Mouse (Mus musculus): ENCODE measurements at regions not wholly inside any gene's neighbourhood (a gene's known extent, or its start where the extent isn't known, plus 50 kb on each side); places are given as distances from the start of the nearest gene placed in this dataset.
A peak's percentile ranks its signal among the peaks of the same experiment; 100 is the strongest.

DNA sequence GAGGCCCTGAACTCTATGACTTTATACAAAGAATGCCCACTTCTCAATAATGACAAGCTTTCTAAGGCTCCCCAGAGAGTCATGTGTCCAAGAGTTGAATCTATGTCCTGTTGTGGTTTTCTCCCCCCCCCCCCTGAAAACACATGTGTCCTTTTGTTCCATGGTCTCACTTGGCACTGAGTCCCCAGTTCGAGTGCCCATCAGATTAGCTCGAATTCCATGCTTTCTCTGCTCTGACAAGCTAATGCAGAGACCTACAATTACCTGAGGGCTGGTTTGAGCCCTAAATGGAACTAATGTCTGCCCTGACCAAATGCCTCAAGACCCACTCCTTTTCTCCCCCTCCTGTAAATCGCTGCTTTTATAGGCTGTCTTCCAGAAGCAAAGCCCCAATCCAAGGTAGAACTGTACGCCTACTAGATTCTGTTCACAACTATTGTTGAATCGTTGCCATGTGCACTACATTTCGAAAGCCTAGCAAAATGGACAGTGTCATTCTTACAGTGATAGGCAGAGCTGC is 392.0 kb downstream of the Wdr11 start:
- DNase-seq (ENCODE audit: low spot score): no peak

DNA sequence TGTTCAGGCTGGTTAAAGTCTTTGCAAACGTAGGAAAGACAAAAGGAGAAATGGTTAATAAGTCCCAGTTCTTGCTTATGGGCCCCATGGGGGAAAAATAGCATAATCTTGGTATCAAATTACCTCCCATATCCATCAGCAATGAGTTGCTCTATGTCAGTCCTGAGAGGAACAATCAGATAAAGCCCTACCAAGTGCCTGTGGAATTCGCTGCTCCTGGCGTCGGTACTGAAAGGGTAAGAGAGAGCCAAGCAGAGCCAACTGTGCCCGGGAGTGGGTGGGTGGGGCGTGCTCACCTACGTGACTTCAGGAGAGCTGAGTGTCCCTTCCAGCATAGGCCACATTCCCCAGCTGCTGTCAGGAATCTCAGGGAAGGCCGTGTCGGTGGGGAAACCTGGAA is 392.7 kb downstream of the Wdr11 start:
- no peak for DNase-seq (ENCODE audit: low spot score)

DNA sequence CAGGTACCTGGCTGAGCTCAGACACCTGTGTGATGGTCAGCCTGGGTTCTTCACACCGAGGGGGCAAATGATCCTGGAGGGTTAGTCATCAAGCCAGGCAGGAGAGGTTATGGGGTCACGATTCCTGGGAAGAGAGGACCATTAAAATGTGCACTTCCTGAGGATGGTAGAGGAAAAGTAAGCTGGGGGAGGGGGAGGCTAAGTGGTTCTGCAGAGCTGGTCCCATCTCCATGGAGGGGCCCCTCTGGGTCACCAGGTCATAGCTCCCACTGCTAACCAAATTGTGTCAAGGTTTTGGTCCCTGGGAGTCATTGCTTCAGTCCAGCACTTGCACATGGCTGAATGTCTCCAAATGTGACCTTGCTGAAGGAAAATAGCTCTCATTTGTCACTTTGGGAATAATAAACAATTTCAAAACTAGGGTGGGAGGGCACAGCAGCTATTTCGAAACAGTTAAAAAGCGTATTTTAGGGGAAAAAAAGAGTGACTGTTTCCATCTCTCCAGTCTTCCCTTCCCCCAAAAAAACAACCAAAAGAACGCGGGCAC is 395.5 kb downstream of the Wdr11 start:
- DNase-seq (ENCODE audit: low spot score): no peak

DNA sequence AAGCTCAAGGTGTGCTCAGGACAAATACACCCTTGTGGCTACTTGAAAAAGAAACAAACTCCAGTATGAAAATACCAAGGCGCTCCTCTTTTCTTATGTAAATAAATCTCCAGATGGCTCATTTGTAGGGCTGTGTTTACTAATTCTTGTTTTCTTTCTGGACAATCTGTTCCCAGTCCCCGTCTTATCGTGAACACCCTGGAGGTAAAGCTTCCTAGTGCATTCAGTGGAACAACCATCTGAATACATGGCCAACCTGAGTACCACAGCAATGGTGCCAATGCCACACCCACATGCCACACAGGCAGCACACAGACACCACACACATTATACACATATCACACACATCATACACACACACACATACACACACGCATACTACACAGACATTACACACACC is 396.1 kb downstream of the Wdr11 start:
- no peak for DNase-seq (ENCODE audit: low spot score)

DNA sequence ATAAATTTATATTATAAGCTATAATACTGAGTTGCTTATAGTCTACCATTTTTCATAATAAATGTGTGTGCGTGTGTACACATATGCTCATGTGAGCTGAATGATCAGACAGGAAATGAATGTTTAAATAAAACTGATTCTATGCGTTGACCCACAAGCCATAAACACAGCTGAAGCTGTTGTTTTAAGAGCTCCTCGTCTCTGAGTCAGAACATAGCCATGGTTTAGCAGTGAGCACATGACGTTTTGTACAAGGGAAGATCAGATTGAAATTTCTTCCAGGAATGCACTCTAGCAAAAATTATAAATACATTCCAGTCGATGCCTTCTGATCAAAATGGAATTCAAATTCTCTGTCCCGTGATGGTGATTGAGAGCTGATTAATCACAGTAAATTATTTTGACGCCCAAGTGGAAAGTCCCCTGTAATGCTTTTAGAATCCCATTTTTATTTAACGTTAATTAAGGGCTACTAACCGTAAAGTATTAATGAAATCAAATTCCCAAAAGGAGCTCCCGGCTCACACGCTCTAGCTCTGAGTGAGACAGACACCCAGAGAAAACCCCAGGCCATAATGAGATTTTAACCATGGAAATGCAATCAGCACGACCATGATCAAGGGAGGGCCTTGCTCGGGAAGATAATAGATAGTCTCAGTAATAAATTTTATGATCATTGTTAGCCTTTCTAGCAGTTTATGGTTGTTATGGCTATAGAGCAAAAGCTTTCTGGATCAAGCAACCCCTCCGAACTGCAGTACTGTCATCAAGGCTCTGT is 402.0 kb downstream of the Wdr11 start:
- no peak for DNase-seq (ENCODE audit: low spot score)

DNA sequence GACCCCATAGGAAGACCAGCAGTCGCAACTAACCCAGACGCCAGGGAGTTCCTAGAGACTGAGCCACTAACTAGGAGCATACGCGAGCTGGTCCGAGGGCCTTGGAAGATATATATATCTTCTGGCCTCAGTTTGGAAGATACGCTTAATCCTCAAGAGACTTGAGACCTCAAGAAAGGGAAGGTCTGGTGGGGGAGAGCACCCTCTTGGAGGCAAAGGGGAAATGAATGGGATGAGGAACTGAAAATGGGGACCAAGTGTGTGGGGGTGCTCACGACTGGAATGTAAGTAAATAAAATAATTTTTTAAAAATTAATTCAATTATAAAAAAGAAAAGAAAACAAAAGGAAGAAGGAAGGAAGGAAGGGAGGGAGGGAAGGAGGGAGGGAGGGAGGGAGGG is 403.9 kb downstream of the Wdr11 start:
- no peak for DNase-seq (ENCODE audit: low spot score)

DNA sequence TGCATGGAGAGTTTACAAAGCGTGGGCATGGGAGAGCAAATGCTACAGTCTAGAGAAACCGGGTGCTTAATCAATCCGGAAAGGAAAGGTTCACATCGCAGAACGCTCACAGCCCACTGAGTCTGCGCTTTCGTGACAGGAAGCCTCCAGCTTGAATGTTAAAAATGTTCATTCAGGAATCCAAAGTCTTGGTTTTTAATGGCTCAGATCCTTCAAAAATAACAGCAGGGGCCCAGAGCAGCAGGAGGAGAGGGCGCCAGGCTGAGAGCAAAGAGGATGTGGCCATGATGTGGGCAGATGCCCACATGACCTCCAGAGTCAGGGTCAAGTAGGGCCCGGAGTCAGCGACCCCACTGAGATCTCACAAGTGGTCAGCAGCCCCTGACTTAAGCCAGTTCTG is 409.4 kb downstream of the Wdr11 start:
- DNase-seq (ENCODE audit: low spot score): peak; percentile 50

DNA sequence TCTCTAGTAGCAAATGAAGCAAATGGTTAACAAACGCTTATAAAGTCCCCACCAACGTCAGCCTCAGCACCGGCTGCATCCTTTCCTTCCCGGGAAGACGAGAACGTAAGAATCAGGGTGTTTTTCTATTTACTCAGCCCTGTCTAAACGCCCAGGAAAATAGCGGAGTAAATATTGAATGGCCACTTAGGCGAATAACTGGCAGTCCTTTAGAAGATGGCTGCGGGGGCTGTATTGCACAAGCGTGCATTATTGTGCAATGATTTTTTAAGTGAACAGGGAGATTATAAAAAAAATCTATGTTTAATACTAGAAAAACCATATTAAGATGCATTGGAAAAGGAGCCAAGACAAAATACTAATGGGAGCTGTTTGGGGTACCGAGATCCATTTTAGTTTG is 410.3 kb downstream of the Wdr11 start:
- no peak for DNase-seq (ENCODE audit: low spot score)

DNA sequence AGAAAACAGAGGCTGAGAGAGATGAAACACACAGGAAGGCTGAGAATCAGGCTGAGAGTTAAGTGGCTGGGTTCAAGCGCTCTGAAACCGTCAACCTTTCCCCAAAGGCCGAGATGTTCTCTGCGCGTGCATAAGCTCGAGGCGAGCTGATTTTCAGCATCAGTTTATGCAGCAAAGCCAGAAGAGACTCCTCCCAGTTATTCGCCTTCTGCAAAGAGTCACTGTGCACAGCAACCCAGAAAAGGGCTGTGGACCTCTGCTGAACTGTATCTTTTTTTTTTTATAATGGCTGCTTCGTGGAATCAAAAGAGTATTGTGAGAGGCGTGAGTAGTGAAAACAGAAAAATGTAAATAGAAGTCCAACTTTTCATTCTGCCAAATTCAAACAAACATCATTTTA is 413.7 kb downstream of the Wdr11 start:
- DNase-seq (ENCODE audit: low spot score): no peak

DNA sequence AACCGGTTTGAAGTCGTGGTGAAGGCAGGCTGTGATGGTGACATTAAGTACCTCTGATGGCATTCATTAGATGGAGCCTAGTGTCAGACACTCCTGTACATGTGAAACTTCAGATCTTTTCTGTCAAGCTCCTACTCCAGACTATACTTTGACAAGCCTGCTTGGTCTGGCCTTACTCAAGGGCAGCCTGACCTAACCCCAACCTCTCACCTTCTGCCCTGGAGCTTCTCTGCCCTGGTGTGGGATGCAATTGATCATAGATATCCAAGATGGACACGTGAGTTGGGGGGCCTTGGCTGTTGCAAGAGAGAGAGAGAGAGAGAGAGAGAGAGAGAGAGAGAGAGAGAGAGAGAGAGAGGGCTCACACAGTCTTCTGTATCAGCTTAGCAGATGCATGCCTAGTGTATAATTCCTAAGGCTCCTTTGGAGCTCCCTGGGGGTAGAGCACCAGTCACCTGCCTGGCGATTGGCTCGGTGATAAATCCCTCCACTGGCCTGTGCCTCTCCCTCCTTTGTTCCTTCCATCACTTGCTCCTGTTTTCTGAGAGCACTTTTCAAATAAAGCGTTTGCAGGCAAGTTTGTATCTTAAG is 416.4 kb downstream of the Wdr11 start:
- DNase-seq (ENCODE audit: low spot score): peak; percentile 58

DNA sequence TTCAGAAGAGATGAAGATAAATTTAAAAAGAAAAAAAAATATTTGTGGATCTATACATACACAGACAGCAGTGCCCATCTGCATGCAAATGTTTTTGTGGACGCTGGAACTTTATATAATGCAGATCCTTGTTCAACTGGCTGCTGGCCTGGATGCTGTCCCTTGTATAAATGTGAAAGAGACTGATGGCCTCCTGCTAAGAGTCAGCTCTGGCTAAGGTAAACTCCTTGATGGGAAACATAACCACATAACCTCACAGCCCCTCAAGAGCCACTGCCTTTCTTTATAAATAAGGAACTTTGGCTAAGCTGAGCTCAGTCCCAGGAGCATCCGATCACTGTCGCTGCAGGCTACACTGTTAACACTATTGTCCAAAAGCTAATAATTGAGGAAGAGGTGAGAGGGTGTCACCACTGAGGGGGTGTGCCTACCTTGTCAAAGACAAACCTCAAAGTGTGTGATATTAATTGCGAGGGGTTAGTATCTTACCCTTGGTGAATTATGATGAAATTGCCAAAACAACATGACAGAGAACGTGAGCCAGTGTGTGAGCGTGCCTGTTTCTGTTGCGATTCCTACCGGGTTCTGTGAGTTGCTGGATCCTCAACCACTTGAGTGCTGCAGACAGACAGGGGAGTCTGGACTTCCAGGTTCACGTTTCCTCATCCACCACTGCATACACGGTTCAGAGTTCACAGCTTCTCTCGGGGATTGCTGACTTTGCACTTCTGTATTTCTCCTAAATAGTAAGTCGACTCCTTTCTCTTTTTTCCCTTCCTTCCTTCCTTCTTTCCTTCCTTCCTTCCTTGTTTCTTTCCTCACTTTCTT is 417.1 kb downstream of the Wdr11 start:
- no peak for DNase-seq (ENCODE audit: low spot score)

DNA sequence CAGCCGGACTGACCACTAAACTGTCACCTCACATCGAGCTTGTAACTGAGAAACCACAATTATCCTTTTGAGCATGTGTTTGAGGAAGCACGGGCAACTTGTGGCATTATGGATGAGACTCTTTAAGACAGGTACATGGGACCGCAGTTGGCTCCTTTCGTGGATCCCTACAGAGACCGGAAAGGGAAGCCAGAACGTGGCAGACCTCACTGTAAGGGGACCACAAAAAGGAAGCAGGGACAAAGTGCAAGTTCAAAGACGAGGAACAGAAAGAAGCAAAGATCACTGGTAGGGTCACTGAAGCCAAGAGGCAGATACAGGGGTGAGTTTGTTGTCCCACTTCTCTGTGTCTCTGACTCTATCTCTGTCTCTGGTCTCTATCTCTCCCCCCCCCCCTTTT is 420.4 kb downstream of the Wdr11 start:
- no peak for DNase-seq (ENCODE audit: low spot score)

DNA sequence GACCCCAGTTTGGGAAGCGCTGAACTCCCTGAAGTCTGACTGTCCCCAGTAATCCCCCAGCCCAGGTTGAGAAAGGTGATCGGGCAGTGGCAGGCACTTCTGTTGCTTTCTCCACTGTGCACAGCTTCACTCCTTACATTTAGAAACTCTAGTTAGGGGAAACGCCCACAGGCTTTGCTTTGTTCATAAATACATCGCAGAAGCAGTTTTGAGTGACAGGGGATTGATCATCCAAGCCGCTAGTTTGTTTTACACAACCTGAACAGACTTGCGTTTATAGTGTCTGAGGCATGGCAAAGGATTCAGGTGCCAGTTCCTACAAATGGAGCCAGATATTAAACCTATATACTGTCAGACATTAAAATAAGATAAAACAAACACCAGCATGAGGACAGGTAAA is 421.4 kb downstream of the Wdr11 start:
- DNase-seq (ENCODE audit: low spot score): no peak

DNA sequence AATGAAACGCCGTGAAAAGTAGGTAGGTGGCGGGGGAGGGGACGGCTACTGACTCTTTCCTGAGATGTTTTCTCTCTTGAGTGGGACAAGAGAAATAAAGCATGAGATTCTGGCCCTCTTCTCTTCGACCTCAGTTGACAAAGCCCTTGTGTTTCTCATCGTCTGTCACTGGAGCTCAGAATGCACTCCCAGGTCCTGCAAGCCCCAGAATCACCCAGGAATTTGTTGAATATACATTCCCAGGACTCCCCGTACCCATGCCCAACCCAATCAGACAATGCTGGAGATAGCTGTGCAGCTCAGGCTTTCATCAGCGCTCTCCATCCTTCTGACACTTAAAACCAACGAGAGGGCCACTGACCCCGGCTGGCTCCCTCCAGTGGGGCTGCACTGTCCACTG is 422.9 kb downstream of the Wdr11 start:
- DNase-seq (ENCODE audit: low spot score): no peak

DNA sequence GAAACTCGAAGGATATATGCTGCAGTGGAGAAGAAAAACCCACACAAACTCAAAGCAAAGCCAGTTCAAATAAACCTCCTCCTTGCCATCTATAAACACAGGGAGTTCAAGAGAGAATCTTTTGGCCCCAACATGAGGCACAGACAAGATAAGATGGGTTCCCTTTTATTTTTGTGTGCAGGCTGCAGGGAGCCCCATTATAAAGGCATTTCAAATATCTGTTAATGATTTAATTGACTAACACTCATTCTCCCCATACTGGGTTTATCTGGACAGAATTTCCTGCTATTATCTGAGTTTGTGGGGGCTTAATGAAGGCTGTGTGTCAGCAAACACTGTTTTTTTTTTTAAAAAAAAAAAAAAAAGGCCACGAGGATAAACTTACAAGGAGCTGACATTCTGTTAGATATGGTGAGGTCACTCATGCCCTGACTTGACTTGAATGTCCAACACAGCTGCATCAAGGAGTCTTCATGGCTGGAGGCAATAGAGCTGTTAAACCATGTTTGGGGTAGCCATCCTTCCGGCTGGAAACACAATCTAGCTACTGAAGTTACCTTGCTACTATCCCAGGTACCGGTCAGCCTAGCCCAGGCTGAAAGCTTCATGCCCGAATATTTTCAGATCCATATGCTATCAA is 423.8 kb downstream of the Wdr11 start:
- DNase-seq (ENCODE audit: low spot score): no peak

DNA sequence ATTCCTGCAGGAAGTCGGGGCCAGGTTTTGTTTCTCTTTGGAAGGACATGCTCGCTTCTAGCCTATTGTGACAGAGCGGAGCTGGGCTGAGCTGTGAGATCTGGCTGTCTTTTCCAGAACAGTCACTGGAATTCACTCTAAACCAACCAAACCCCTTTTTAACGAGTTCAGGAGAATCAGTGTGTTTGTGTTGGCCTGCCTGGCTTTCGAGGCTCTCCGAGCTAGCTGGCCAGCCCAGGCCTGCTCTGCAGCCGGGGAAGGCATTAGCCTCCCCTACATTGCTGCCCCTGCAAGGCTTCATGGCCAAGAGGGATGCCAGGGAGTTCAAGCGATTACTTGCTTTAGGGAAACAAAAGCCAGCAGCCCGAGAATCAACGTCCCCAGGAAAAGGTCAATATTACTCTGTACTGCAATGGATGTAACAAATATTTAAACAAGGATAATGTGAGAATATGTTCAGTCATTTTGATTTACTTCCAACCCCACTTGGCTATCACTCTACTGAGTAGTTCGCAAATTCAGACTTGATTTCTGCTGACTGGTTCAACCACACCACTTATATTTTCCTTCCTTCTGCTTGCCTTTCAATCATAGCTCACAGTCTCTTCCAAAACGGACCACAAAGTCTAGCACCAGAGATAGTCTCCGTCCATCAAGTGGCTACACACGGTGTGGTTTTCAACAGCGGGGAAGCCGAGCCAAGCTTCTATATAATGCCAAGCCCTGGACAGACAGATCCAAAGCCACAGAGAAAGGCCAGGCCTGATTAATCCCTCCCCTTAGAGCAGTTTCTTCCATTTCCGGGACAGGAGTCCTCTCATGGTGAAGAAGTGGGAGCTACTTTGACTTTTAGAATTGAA is 424.6 kb downstream of the Wdr11 start:
- DNase-seq (ENCODE audit: low spot score): no peak

DNA sequence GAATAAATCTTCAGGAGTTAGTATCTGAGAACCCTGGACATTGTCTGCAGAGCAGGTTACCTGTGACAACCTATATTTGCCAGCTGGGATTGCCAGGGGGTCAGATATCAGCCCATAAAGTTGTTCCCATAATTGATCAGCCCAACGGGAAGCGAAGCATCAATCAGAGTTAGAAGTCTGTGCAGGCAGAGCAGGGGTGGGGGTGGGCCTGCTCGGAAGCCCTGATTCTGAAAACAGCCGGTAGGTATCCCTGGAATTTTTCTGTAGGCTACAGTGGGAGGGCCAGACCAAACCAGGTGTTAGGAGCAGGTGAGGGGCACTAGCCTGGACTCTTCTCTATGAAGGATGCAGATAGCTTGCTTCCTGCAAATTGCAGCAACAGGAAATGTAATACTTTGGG is 427.2 kb downstream of the Wdr11 start:
- DNase-seq (ENCODE audit: low spot score): no peak

DNA sequence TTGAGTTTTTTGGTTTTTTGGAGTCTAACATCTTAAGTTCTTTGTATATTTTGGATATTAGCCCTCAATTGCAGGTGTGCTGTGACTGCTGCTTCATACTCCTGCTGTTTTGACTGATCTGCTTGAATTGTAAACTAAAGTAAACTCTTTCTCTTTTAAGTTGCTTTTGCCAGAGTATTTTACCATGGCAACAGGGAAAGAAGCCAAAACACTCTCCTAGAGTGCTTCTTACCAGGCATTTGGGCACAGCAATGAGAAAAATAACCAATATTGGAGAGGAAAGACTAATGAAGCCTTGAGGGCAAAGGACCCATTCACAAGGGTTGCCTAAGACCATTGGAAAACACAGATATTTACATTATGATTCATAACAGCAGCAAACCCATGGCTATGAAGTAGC is 437.3 kb downstream of the Wdr11 start:
- no peak for DNase-seq (ENCODE audit: low spot score)

DNA sequence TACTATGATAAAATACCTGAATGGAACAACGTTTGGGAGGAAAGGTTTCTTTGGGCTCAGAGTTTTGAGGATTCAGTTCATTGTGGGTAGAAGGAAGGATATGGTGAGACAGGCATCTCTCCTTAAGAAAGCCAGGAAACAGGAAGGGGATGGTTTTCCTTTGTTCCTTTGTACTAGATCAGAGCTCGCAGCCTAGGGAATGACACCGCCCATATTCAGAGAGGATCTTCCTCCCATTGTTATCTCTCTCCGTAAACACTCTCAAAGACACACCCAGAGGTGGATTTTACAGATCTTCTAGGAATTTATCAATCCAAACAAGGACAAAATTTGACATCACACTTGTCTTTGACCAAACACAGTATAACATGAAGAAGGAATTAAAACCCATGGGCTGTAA is 439.0 kb downstream of the Wdr11 start:
- no peak for DNase-seq (ENCODE audit: low spot score)

DNA sequence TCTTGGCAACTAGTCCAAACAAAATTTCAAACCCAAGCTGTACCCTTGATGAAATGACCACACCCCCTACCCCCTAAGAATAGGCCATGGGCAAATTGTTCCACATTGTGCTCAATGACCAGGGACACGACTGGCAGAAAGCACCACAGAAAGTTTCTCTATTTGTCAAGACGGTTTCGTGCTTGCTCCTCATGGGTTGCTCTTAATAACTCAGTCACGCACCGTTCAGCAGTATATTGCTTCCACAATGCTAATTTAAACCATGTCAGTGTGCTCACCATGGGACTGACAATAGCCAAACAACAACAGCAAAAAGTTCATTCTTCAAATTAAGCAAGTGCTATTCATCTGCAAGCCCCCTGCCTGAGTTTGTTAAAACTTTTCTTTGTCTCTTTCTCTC is 444.6 kb downstream of the Wdr11 start:
- DNase-seq (ENCODE audit: low spot score): no peak

DNA sequence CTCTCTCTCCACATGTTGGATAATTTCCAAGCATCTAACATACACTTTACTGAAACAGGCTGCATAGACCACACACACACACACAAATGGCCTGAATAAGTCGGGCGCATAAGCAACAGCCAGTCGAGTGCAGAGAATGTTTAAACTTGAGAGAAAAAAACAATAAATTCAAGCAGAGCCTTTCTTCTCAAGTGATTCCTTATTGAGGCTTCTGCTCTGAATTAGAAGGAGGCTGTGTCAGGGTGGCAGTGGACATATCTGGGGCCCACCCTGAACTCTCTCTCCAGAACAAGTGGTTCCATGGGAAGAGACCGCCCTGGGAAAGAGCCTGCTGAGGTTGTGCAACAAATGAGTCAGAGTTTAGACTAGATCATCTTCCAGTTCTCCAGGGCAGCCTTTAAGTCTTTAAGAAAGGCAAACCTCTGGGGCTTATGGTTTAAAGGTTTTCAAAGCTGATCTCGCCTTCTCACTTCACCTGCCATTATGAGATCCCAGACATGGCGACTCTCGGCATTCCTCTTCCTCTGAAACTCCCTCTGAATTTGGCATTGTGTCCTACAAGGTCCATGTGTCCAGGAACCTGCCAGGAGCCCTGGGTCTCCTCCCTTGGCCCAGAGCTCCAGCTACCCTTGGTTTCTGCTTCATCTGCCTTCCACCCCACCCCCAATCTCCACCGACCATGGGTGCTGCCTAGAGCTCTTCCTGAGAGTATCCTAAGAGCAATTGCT is 445.3 kb downstream of the Wdr11 start:
- DNase-seq (ENCODE audit: low spot score): no peak
